Mouse (Mus musculus): ENCODE measurements around the gene Polr2l.

DNA sequence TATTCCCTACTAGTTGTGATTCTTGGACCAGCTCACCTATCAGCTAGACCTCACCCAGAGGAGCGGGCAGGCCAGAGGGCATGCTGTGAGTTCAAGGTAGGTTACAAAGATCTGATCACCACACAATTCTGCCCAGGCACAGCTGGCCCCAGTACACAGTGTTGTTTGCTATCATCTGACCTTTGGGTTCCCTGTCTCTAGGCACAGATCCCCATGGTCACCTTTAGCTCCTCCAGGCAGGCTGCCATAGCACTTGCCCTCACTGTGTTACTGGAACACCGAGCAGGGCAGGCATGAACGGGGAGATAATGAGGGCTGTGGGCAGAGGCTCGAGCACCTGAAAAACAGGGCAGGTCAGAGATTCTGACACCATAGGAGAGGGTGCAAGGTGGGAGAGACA lies 42.7 kb upstream of the Polr2l start:
- TF ChIP-seq CTCF (IDR thresholded peaks at IDR 0.05; ENCODE audit: extremely low read depth, insufficient read depth, insufficient read length, insufficient replicate concordance) (no peak), POLR2A (IDR thresholded peaks at IDR 0.05; ENCODE audit: low read depth, low read length) (no peak)

All from spleen, adult 2 months (tissue).